Mouse (Mus musculus) cortical plate, adult 2 months (tissue): ENCODE measurements around the gene Rgs12. TPM values are rescaled to one million over a fixed set of nuclear protein-coding genes. Genes with fewer than 3 reads are reported as not detected.

ENCODE experiments used
- H3K27ac ChIP-seq: fragments of 200-500 bp; 2 replicates; pipeline ENCODE4 v1.5.1; 2012; ENCODE audit warnings: low read length, control low read depth, inconsistent platforms; ENCODE audit not compliant: insufficient read depth
- H3K4me1 ChIP-seq: fragments of 200-500 bp; 2 replicates; pipeline ENCODE4 v1.6.1; 2011; ENCODE audit warnings: low read length; ENCODE audit not compliant: control insufficient read depth, insufficient read depth
- H3K4me3 ChIP-seq: fragments of 200-500 bp; 2 replicates; pipeline ENCODE4 v1.5.1; 2011; ENCODE audit warnings: mild to moderate bottlenecking, low read length, control low read depth; ENCODE audit not compliant: insufficient read depth
- CTCF ChIP-seq: fragments of 200-500 bp; IDR thresholded peaks from 2 replicates; pipeline ENCODE4 v1.5.1; 2011; ENCODE audit warnings: mild to moderate bottlenecking, control low read depth, low read length; ENCODE audit not compliant: insufficient read depth; ENCODE audit errors: extremely low read depth
- POLR2A ChIP-seq: fragments of 200-500 bp; IDR thresholded peaks from 2 replicates; pipeline ENCODE4 v1.6.1; 2011; ENCODE audit warnings: mild to moderate bottlenecking, low read length, control low read depth; ENCODE audit not compliant: insufficient read depth; ENCODE audit errors: extremely low read depth
- polyA plus RNA-seq: library from polyadenylated mRNA; depleted of rRNA; stranded (reverse); fragments of >200 nt; gene quantifications from 2 replicates; pipeline ENCODE4 v1.2.3, GENCODE M21; 2012; rRNA removed

The Rgs12 gene
- polyA plus RNA-seq = 35.4 and 40.9 TPM in 2 replicates

DNA sequence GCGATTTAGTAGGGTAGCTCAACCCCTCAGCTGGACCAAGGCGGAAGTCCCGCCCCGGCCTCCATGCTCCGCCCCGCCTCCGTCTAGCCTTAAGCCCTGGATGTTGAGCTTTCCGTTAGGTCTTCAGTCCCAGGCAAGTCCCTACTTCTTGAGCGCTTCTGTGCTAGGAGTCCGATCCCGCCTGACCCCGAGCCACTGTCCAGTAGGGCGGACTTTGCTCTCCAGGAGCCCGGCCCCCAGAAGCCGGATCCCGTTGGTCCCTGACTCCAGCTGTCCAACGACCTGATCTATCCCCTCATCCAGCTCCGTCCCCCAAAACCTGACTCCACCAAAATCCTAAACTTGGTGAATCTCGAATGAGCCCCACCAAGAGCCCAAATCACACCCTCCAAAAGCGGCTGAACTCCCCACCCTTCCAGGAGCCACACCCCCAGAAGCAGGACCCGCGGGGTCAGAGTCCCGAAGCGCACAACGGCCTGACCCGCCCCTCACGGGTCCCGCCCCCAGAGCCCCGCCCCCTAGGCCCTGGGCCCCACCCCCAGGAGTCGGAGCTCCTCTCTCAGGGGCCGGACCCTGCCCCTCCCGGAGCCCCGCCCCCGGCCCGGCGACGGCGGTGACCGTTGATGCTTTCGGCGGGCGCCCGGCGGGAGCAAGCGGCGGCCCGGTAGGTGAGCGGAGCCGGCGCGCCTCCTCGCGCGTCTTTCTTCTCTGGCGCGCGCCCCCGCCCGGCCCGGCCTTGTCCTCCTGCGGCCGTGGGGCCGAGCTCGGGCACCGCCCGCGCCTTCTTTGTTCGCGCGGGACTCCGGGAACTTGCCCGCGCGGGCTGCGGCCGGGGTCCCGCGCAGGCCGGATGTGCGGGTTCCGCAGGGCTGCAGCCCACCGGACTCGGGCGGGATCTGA lies at the start of gene Rgs12:
Gene Rgs12 (plus strand): TSS at position 585 of the 900 bp plus-strand sequence.
- no peaks in the 10 kb centered on the region for H3K4me1 ChIP-seq
- TF ChIP-seq CTCF (no peak), POLR2A (no peak)
- peak within 1 kb of the TSS; percentile 68 for H3K27ac ChIP-seq
- peak within 1 kb of the TSS; percentile 16 for H3K4me3 ChIP-seq

DNA sequence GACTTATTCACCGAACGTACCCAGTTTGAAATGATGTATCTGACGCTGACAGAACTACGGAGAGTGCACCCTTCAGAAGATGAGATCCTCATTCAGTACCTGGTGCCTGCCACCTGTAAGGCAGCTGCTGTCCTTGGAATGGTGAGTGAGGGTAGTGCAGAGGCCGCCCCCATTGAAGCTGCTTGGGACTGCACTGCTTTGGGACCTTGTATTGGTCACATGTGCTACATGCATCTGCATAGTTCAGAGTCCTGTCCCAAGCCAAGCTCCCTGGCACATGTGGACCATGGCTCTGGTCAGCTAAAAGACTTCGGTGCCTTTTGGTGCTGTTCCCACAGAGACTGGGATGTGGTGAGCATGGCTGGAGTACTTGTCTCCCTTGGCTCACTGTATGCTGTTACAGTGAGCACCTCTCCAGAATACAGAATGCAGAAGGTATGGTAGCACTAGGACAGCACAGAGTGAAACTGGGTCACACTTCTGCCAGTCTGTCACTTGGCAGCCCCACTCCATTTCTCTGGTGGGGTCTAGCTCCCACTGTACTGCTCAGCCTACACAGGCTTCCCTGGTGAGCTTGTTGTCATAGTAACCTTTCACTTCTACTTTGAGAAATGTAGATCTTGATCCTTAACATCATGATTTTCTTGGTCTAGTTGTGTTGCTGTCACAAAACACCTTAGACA lies 49.3 kb upstream of the Rgs12 start:
- Histone ChIP-seq H3K4me1 (peaks cover 4% of the 10 kb centered on the region), H3K4me3 (no peak overlapping the region), H3K27ac (no peak overlapping the region)
- no peak for TF ChIP-seq POLR2A
- no peak for TF ChIP-seq CTCF

DNA sequence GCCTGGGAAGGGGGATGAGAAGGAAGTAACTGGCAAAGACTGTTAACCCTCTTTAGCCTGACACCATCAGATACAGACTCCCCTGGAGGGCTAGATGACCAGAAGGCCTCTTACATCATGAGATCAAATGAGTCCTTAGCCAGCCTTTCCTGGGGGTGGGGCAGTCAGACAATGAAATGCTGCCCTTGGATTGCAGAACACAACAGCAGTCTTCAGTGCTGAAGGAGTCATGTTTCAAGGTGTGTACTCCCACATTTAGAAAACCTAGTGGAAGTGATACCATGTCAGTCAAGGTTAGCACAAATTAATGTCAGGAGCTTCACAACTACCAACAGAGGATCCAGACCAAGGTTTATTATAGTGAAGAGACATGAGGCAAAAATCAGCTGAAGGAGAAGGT lies 46.9 kb upstream of the Rgs12 start:
- no peak overlapping the region for H3K4me3 ChIP-seq
- peaks cover 3% of the 10 kb centered on the region; the same call in 1 of the 2 replicates for H3K4me1 ChIP-seq
- H3K27ac ChIP-seq = no peak overlapping the region
- TF ChIP-seq CTCF (no peak), POLR2A (no peak)

DNA sequence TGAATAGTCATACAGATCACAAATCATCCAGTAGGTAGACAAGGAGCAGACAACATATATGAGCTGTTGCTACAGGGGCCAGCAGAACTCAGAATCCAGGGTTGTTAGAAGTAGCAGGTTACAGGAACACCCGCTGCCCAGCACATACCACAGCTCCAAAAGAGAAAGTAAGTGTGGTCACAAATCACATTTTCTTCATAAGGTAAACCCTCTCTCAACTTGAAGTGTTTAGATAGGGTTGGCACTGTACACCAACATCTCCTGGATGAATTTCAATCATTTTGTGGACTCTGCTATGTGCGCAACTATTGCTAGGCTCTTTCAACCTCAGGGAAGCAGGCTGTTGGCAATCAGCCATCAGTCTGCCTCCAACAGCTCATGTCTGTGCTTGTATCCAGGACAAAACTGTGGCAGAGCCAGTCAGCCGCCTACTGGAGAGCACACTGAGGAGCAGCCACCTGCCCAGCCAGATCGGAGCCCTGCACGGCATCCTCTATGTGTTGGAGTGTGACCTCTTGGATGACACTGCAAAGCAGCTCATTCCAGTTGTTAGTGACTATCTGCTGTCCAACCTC lies 46.3 kb upstream of the Rgs12 start:
- no peak overlapping the region for H3K27ac ChIP-seq

DNA sequence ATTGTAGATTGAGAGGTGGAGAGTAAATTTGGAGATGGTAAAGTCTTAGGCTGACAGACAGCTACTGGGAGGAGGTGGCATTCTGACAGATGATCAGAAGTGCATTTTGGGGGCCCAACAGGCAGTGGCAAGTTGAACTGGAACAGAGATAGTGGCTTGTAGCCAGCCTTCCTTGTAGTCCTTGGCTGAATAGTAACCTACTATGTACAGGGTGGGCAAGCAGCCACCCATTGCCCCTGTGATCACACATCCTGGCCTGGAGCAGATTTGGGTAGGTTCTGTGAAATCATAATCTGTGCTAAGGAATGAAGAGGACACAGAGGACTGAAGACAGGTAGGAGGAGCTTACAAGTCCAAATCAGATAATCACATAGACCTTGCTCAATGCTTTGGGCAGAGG lies 44.8 kb upstream of the Rgs12 start:
- no peak overlapping the region for H3K4me3 ChIP-seq
- TF ChIP-seq CTCF (no peak), POLR2A (no peak)

More for the DNA sequence above, 46.3 kb upstream of the Rgs12 start:
- peaks cover 3% of the 10 kb centered on the region; the same call in 1 of the 2 replicates for H3K4me1 ChIP-seq
- H3K4me3 ChIP-seq = no peak overlapping the region
- TF ChIP-seq POLR2A (no peak), CTCF (0 out of 2 replicates have a peak, but pooled peaks have one; percentile 12)

DNA sequence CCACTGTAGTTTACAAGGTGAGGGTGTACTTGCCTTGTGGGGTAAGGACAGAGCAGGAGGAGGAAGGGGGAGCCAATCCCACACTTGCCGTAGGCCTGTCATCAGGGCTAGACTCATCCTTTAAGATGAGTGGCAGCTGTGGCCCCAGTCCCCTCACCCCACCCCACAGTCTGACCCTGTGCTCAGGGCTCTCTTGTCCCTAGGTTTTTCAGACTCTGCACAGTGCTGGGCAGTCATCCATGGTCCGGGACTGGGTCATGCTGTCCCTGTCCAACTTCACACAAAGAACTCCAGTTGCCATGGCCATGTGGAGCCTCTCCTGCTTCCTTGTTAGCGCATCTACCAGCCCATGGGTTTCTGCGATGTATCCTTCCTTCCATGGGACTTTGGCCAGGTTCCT lies 42.0 kb upstream of the Rgs12 start:
- TF ChIP-seq POLR2A (no peak), CTCF (no peak)
- H3K4me1 ChIP-seq = no peaks in the 10 kb centered on the region; the same call in 1 of the 2 replicates
- H3K4me3 ChIP-seq = no peak overlapping the region
- no peak overlapping the region for H3K27ac ChIP-seq

More for the DNA sequence above, 44.8 kb upstream of the Rgs12 start:
- H3K4me1 ChIP-seq = peaks cover 3% of the 10 kb centered on the region; the same call in 1 of the 2 replicates
- H3K27ac ChIP-seq = no peak overlapping the region

DNA sequence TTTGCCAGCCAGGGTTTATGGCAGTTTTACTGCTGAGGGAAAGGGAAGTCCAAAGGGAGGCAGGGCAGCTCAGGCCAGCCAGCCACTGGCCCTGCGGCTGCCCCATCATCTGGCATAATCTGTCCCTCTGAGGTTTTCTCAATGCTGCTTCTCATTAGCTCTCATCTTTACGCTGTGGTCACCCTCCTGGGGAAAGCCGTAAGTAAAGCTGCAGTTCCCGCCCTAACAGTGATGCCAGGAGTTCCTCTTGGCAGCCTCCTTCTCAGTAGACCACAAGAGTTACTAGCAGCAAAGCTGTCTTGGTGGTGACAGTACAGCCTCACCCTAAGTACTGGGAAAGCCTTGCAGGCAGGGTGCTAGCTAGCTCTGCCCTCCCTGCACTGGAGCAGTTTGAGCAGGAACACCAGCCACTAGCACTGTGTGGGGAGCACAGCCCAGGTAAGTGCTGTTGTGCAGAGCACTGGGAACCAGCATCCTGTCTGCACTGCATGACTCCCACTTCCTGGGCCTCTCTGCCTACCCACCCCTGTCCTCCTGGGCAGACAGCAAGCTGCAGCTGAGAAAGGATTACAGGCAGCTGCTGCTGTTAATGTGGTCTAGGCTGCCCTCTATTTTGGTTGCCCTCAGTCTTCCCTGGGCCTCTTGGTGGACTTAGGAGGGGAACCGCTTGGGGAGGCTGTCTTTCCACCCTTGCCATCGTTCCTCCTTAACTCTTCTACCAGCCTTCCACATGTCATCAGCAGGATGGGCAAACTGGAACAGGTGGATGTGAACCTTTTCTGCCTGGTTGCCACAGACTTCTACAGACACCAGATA lies 41.1 kb upstream of the Rgs12 start, which contains the start of gene Msantd1:
Gene Msantd1 (plus strand): TSS at position 103 of the 816 bp plus-strand sequence.
- H3K27ac ChIP-seq = no peak within 1 kb of the TSS

DNA sequence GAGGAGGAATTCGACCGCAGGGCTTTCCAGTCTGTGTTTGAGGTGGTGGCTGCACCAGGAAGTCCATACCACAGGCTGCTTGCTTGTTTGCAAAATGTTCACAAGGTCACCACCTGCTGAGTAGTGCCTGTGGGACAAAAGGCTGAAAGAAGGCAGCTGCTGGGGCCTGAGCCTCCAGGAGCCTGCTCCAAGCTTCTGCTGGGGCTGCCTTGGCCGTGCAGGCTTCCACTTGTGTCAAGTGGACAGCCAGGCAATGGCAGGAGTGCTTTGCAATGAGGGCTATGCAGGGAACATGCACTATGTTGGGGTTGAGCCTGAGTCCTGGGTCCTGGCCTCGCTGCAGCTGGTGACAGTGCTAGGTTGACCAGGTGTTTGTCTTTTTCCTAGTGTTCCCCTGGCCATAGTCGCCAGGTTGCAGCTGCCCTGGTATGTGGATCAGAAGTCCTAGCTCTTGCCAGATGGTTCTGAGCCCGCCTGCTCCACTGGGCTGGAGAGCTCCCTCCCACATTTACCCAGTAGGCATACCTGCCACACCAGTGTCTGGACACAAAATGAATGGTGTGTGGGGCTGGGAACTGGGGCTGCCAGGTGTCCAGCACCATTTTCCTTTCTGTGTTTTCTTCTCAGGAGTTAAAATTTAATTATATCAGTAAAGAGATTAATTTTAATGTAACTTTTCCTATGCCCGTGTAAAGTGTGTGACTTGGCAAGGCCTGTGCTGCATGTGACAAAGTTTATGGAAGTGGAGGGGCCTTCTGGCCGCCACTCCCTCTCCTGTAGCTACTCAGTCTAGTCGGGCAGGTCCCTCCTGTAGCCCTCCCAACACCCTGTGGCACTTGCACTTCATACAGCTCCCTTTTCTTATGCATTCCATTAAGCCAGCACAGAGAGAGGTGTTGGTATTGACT lies 40.3 kb upstream of the Rgs12 start:
- Histone ChIP-seq H3K4me1 (no peaks in the 10 kb centered on the region; the same call in 1 of the 2 replicates), H3K27ac (no peak overlapping the region), H3K4me3 (no peak overlapping the region)
- TF ChIP-seq POLR2A (no peak), CTCF (no peak)

More for the DNA sequence above, 41.1 kb upstream of the Rgs12 start, which contains the start of gene Msantd1:
- no peak within 1 kb of the TSS for H3K4me3 ChIP-seq
- TF ChIP-seq CTCF = no peak
- TF ChIP-seq POLR2A = no peak
- H3K4me1 ChIP-seq = no peaks in the 10 kb centered on the region; the same call in 1 of the 2 replicates
